Mouse (Mus musculus): ENCODE measurements at regions not wholly inside any gene's neighbourhood (a gene's known extent, or its start where the extent isn't known, plus 50 kb on each side); places are given as distances from the start of the nearest gene placed in this dataset.

- H3K27ac ChIP-seq (ENCODE audit: low read depth, low read length), result no peak overlapping the region
- H3K4me3 ChIP-seq (ENCODE audit: low read depth, low read length), result no peak overlapping the region
- no peaks in the 10 kb centered on the region for H3K4me1 ChIP-seq (replicated peaks; ENCODE audit: control insufficient read depth, insufficient read depth, low read length)
- 0 out of 2 replicates have a peak, but pooled peaks have one; percentile 38 for ATAC-seq
- TF ChIP-seq CTCF (IDR thresholded peaks at IDR 0.05; ENCODE audit: low read depth), result no peak
- no peak overlapping the region for H3K4me2 ChIP-seq (replicated peaks; ENCODE audit: low read depth)
- H3K9ac ChIP-seq (ENCODE audit: low read depth, low read length), result no peak overlapping the region
- no peaks in the 10 kb centered on the region for H3K9me3 ChIP-seq (ENCODE audit: control insufficient read depth)
- H3K36me3 ChIP-seq (ENCODE audit: control insufficient read depth, insufficient read depth), result no peaks in the 10 kb centered on the region
- no peaks in the 10 kb centered on the region for H3K27me3 ChIP-seq (replicated peaks; ENCODE audit: control insufficient read depth, insufficient read depth, low read length)
- WGBS, result 50% methylated on average over 7 of the region's 7 CpGs
Observed at GRCm38 (mm10) chr14:45983206-45983857, 325.4 kb upstream of the Ddhd1 start.

GRCm38 (mm10) chr14:45984135-45984892 lies 326.4 kb upstream of the Ddhd1 start:
- H3K4me1 ChIP-seq (replicated peaks; ENCODE audit: control insufficient read depth, insufficient read depth, low read length), result no peaks in the 10 kb centered on the region
- no peaks in the 10 kb centered on the region for H3K9me3 ChIP-seq (ENCODE audit: control insufficient read depth)
- H3K4me2 ChIP-seq (replicated peaks; ENCODE audit: low read depth), result peak overlapping the region; percentile 24; the same call in 1 of the 2 replicates
- ATAC-seq, result no peak
- no peaks in the 10 kb centered on the region for H3K27me3 ChIP-seq (replicated peaks; ENCODE audit: control insufficient read depth, insufficient read depth, low read length)
- no peaks in the 10 kb centered on the region for H3K36me3 ChIP-seq (ENCODE audit: control insufficient read depth, insufficient read depth)
- H3K9ac ChIP-seq (ENCODE audit: low read depth, low read length), result no peak overlapping the region
- no peak overlapping the region for H3K4me3 ChIP-seq (ENCODE audit: low read depth, low read length)
- no peak for TF ChIP-seq CTCF (IDR thresholded peaks at IDR 0.05; ENCODE audit: low read depth)
- H3K27ac ChIP-seq (ENCODE audit: low read depth, low read length), result no peak overlapping the region
- WGBS, result 66% methylated on average over 20 of the region's 20 CpGs

- Histone ChIP-seq H3K27ac (ENCODE audit: low read depth, low read length) (no peak overlapping the region), H3K9ac (ENCODE audit: low read depth, low read length) (no peak overlapping the region), H3K4me2 (replicated peaks; ENCODE audit: low read depth) (no peak overlapping the region), H3K4me3 (ENCODE audit: low read depth, low read length) (no peak overlapping the region), H3K4me1 (replicated peaks; ENCODE audit: control insufficient read depth, insufficient read depth, low read length) (0 out of 2 replicates have a peak, but pooled peaks cover 3% of the 10 kb centered on the region), H3K36me3 (ENCODE audit: control insufficient read depth, insufficient read depth) (no peaks in the 10 kb centered on the region), H3K27me3 (replicated peaks; ENCODE audit: control insufficient read depth, insufficient read depth, low read length) (no peaks in the 10 kb centered on the region), H3K9me3 (ENCODE audit: control insufficient read depth) (no peaks in the 10 kb centered on the region)
- WGBS, result 42% methylated on average over 17 of the region's 17 CpGs
- TF ChIP-seq CTCF (IDR thresholded peaks at IDR 0.05; ENCODE audit: low read depth), result no peak
- ATAC-seq, result no peak
Observed at GRCm38 (mm10) chr14:45992041-45992869, 334.3 kb upstream of the Ddhd1 start.

GRCm38 (mm10) chr14:45992870-45993135 lies 334.9 kb upstream of the Ddhd1 start:
- no peak overlapping the region for H3K27ac ChIP-seq (ENCODE audit: low read depth, low read length)
- no peak for ATAC-seq

GRCm38 (mm10) chr14:45993669-45994068 lies 335.7 kb upstream of the Ddhd1 start:
- no peak for ATAC-seq

More at GRCm38 (mm10) chr14:45992870-45993135, 334.9 kb upstream of the Ddhd1 start:
- Histone ChIP-seq H3K36me3 (ENCODE audit: control insufficient read depth, insufficient read depth) (no peaks in the 10 kb centered on the region), H3K4me2 (replicated peaks; ENCODE audit: low read depth) (no peak overlapping the region), H3K27me3 (replicated peaks; ENCODE audit: control insufficient read depth, insufficient read depth, low read length) (no peaks in the 10 kb centered on the region), H3K4me3 (ENCODE audit: low read depth, low read length) (no peak overlapping the region), H3K4me1 (replicated peaks; ENCODE audit: control insufficient read depth, insufficient read depth, low read length) (0 out of 2 replicates have a peak, but pooled peaks cover 3% of the 10 kb centered on the region), H3K9ac (ENCODE audit: low read depth, low read length) (no peak overlapping the region), H3K9me3 (ENCODE audit: control insufficient read depth) (no peaks in the 10 kb centered on the region)
- WGBS, result 60% methylated on average over 4 of the region's 4 CpGs
- TF ChIP-seq CTCF (IDR thresholded peaks at IDR 0.05; ENCODE audit: low read depth), result no peak

GRCm38 (mm10) chr14:45996760-45997159 lies 338.8 kb upstream of the Ddhd1 start:
- H3K9me3 ChIP-seq (ENCODE audit: control insufficient read depth), result no peaks in the 10 kb centered on the region
- H3K27ac ChIP-seq (ENCODE audit: low read depth, low read length), result no peak overlapping the region
- no peak for TF ChIP-seq CTCF (IDR thresholded peaks at IDR 0.05; ENCODE audit: low read depth)
- H3K4me1 ChIP-seq (replicated peaks; ENCODE audit: control insufficient read depth, insufficient read depth, low read length), result 0 out of 2 replicates have a peak, but pooled peaks cover 3% of the 10 kb centered on the region
- H3K36me3 ChIP-seq (ENCODE audit: control insufficient read depth, insufficient read depth), result no peaks in the 10 kb centered on the region
- H3K4me2 ChIP-seq (replicated peaks; ENCODE audit: low read depth), result no peak overlapping the region
- WGBS, result 24% methylated on average over 5 of the region's 5 CpGs
- peak; percentile 89 for ATAC-seq
- no peaks in the 10 kb centered on the region for H3K27me3 ChIP-seq (replicated peaks; ENCODE audit: control insufficient read depth, insufficient read depth, low read length)
- no peak overlapping the region for H3K9ac ChIP-seq (ENCODE audit: low read depth, low read length)
- no peak overlapping the region for H3K4me3 ChIP-seq (ENCODE audit: low read depth, low read length)

More at GRCm38 (mm10) chr14:45993669-45994068, 335.7 kb upstream of the Ddhd1 start:
- H3K9ac ChIP-seq (ENCODE audit: low read depth, low read length), result no peak overlapping the region
- no peaks in the 10 kb centered on the region for H3K27me3 ChIP-seq (replicated peaks; ENCODE audit: control insufficient read depth, insufficient read depth, low read length)
- 6% methylated on average over 3 of the region's 3 CpGs for WGBS
- no peak overlapping the region for H3K4me3 ChIP-seq (ENCODE audit: low read depth, low read length)
- no peak overlapping the region for H3K27ac ChIP-seq (ENCODE audit: low read depth, low read length)
- H3K4me1 ChIP-seq (replicated peaks; ENCODE audit: control insufficient read depth, insufficient read depth, low read length), result 0 out of 2 replicates have a peak, but pooled peaks cover 3% of the 10 kb centered on the region
- no peaks in the 10 kb centered on the region for H3K9me3 ChIP-seq (ENCODE audit: control insufficient read depth)
- no peak overlapping the region for H3K4me2 ChIP-seq (replicated peaks; ENCODE audit: low read depth)
- H3K36me3 ChIP-seq (ENCODE audit: control insufficient read depth, insufficient read depth), result no peaks in the 10 kb centered on the region
- TF ChIP-seq CTCF (IDR thresholded peaks at IDR 0.05; ENCODE audit: low read depth), result peak; percentile 96

Data from intestine, postnatal 0 days (tissue).